Mouse (Mus musculus): ENCODE data around the gene Ccdc182.

DNA sequence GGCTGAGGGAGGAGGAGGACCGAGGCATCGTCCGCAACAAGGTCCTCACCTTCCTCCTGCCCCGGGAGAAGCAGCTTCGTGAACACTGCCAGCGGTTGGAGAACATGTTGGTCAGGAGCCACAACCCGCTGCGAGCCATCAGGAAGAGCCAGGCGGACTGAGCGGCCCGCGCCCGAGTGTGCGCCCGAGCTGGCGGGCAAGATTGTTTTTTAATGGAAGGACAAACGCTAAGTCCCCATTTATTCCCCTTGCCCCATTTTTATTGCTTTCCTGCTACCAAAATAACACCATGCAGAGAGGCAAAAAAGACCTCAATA, 494 bp downstream of the Ccdc182 start:
- TF ChIP-seq USF1 (IDR thresholded peaks at IDR 0.05; ENCODE audit: low read depth) (no peak), CTCF (IDR thresholded peaks at IDR 0.05; ENCODE audit: control insufficient read depth, insufficient read depth, insufficient read length) (no peak), MAX (IDR thresholded peaks at IDR 0.05) (no peak), FOSL1 (IDR thresholded peaks at IDR 0.05; ENCODE audit: insufficient read depth, low read length, poor library complexity, severe bottlenecking) (no peak), MYOG (IDR thresholded peaks at IDR 0.05; ENCODE audit: control insufficient read depth, extremely low read depth, insufficient read length) (no peak), CEBPB (IDR thresholded peaks at IDR 0.05; ENCODE audit: low read depth) (no peak)
